Mouse (Mus musculus) limb, embryonic 12.5 days (tissue): ENCODE measurements around the gene Cabin1. TPM values are rescaled to one million over a fixed set of nuclear protein-coding genes. Genes with fewer than 3 reads are reported as not detected.
"Not testable (repeated sequence)": the region's sequence is repeated elsewhere in the genome, so short reads cannot be mapped to it uniquely, and the experiment has no call there.

Source experiments
- ATAC-seq: fragments of 200-750 bp; cut with Nextera tagmentation; 2 replicates; pipeline ENCODE4 v1.8.0; 2017; ENCODE audit warnings: low read depth, moderate TSS enrichment; ENCODE audit not compliant: insufficient number of reproducible peaks, insufficient read depth, low FRiP score, low TSS enrichment
- H3K27ac ChIP-seq: fragments of 300-500 bp; sonication (generic); 2 replicates; pipeline ENCODE4 v1.5.1; 2016; ENCODE audit warnings: mild to moderate bottlenecking, moderate library complexity
- H3K27me3 ChIP-seq: fragments of 300-500 bp; sonication (generic); 2 replicates; pipeline ENCODE4 v1.6.1; 2016; ENCODE audit warnings: mild to moderate bottlenecking, moderate library complexity
- H3K36me3 ChIP-seq: fragments of 300-500 bp; sonication (generic); 2 replicates; pipeline ENCODE4 v1.6.1; 2016; ENCODE audit warnings: mild to moderate bottlenecking, moderate library complexity
- H3K4me1 ChIP-seq: fragments of 300-500 bp; sonication (generic); replicated peaks from 2 replicates; pipeline ENCODE4 v1.6.1; 2016
- H3K4me2 ChIP-seq: fragments of 300-500 bp; sonication (generic); 2 replicates; pipeline ENCODE4 v1.6.1; 2016; ENCODE audit warnings: mild to moderate bottlenecking, moderate library complexity
- H3K4me3 ChIP-seq: fragments of 300-500 bp; sonication (generic); replicated peaks from 2 replicates; pipeline ENCODE4 v1.5.1; 2016; ENCODE audit warnings: mild to moderate bottlenecking
- H3K9ac ChIP-seq: fragments of 300-500 bp; sonication (generic); replicated peaks from 2 replicates; pipeline ENCODE4 v1.6.1; 2016; ENCODE audit warnings: mild to moderate bottlenecking, moderate library complexity
- H3K9me3 ChIP-seq: fragments of 300-500 bp; sonication (generic); 2 replicates; pipeline ENCODE4 v1.6.1; 2016; ENCODE audit warnings: mild to moderate bottlenecking, moderate library complexity
- WGBS: fragments of 180-500 bp; shearing (Covaris S2); methylation state at CpG from one replicate; pipeline ENCODE4 v1.1.7; 2016; 5-methylcytosine and 5-hydroxymethylcytosine counted together
- polyA plus RNA-seq: library from polyadenylated mRNA; unstranded; fragments of >200 nt; fragmentation: Nextera tagmentation; extraction: Ambion mirVana; gene quantifications from 2 replicates; pipeline ENCODE4 v1.2.1, GENCODE M21; 2016

Gene Cabin1
- polyA plus RNA-seq, 1 experiment from 2014 or later: 29.3 TPM

DNA sequence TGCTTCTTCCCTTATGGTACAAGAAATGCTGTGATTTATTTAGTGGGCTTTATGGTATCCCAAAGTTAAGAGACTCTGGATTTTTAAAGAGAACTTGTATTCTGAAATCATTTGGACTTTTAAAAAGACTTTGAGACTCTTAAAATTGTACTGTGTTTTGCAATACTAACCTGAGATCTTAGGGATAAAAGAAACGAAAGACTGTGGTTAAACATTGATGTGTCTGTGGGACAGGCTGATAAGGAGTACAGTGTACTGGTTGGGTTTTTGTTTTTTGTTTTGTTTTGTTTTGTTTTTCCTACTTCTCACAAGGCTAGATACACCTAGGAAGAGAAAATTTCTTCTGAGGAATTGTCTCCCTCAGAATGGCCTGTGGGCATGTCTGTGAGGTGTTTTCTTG lies 21.3 kb upstream of the Cabin1 start:
- Histone ChIP-seq H3K9ac (no peak overlapping the region), H3K9me3 (no peaks in the 10 kb centered on the region), H3K36me3 (no peaks in the 10 kb centered on the region), H3K27me3 (no peaks in the 10 kb centered on the region), H3K4me3 (no peak overlapping the region), H3K4me2 (no peak overlapping the region), H3K27ac (no peak overlapping the region), H3K4me1 (no peaks in the 10 kb centered on the region)
- ATAC-seq: no peak
- WGBS: 76% methylated on average over 1 of the region's 1 CpGs

DNA sequence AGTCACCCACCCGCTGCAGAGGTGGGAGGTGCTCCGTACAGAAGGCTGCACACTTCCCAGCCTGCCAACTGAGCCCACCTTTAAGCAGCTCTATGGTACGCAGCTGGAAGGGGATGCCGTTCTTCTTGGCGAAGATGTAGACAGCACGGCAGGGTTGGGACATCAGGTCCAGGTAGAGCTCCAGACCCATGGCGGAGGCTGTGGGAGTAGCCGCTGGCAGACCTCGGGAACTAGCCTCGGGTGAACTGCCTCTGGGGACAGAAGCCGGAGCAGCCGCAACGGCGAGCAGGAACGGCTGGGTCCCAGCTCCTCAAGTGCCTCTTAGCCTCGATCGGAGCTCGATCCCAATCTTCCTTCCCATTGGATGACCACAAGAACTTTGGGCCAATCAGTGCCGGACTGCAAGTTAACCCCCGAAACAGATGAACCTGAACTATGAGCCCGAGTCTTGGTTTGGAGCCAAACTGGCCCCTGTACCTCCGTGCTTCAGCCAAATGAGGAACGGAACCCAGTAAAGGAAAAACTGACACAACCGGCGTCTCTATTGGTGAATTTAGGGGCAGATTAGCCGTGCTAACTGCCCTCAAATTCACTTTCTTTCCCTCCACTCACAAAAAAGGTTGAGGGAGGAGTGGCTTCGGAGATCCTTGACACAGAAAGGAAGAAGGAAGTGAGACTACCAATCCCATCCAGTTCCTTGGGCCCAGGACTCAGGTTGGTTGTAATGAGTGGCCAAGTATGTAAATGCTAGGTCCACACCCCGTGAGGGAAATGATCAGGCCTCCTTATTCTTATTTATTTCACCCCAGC lies 16.8 kb upstream of the Cabin1 start, which contains the start of the genes Gm20441 and Gstt3:
Gm20441 (minus strand) TSS at position 186 of the 810 bp plus-strand sequence.
Gstt3 (minus strand) TSS at position 646 of the 810 bp plus-strand sequence.
- peak within 1 kb of the TSS; percentile 80 for H3K4me2 ChIP-seq
- no peaks in the 10 kb centered on the region for H3K9me3 ChIP-seq
- peak within 1 kb of the TSS; percentile 48 for H3K4me3 ChIP-seq
- H3K9ac ChIP-seq: peak within 1 kb of the TSS; percentile 51
- H3K27ac ChIP-seq: no peak within 1 kb of the TSS
- ATAC-seq: peak; percentile 70
- H3K27me3 ChIP-seq: peaks cover 19% of the 10 kb centered on the region; the same call in 1 of the 2 replicates
- peaks cover 11% of the 10 kb centered on the region for H3K4me1 ChIP-seq
- H3K36me3 ChIP-seq: no peaks in the 10 kb centered on the region
- 1% methylated on average over 28 of the region's 28 CpGs for WGBS

DNA sequence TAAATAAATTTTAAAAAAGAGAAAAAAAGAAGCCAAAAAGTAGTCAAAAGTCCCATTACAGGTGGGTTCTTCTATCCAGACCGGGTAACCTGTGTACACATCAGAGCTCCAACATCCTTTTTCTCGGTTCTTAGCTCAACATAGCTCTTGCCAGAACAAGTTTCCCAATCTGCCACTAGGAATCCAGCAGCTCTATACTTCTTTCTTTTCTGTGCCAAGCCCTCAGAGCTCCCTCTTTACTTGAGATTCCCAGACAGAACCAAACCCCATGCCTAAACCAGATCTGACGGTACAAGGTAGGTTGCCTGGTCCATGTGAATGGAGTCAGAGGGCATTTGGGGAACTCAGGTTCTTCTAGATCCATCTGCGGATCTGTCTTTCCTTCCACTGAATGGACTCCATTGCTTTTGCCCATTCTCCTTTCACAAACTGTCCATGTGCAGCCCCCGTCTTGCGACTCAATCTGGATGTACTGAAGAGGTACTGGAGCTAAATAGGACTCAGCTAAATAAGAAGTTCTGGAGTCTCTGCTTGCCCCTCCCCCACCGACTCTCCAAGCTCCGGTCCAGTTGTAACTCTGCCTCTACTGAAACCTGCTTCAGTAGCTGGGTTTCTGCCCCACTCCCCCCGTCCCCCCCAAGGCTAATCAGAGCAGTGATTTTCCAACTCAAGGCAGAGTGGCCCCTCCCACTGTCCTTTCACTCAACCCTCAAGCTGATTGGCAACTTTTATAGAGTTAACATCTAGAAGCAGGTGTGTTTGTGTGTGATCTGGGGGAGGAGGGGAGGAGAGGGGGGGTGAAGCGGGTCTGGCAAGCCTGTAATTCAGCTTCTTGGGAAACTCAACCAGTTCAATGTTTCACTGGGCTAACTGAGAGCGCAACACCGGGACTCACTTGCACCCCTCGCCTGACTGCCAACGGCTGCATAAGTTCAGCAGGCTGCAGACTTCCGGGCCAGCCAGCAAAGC lies 15.3 kb upstream of the Cabin1 start:
- peak overlapping the region; percentile 80 for H3K4me2 ChIP-seq
- peaks cover 11% of the 10 kb centered on the region for H3K4me1 ChIP-seq
- H3K9me3 ChIP-seq: no peaks in the 10 kb centered on the region
- no peaks in the 10 kb centered on the region for H3K36me3 ChIP-seq
- ATAC-seq: no peak; the same call in 1 of the 2 replicates
- WGBS: 32% methylated on average over 15 of the region's 15 CpGs
- H3K4me3 ChIP-seq: peak overlapping the region; percentile 48
- no peak overlapping the region for H3K9ac ChIP-seq
- no peak overlapping the region for H3K27ac ChIP-seq
- peaks cover 19% of the 10 kb centered on the region; the same call in 1 of the 2 replicates for H3K27me3 ChIP-seq

DNA sequence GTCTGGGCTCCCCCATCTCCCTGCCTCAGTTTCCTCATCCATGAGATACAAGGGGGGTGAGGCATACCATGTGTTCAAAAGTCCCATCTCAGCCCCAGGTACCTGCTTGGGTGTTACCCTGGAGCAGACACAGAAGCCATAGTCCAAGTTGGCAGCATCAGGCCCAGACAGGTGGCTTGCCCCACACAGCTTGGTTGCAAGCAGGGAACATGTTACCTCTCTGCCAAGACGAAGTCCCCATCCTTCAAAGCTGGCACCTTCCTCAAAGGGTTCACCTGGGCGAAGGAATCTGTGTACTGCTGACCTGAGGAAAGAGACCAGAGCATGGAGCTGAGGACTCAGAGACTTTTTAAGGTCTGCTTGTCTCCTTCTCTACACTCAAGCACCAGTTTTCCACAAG lies 13.7 kb upstream of the Cabin1 start:
- Histone ChIP-seq H3K27ac (no peak overlapping the region), H3K4me3 (no peak overlapping the region), H3K36me3 (no peaks in the 10 kb centered on the region), H3K9me3 (no peaks in the 10 kb centered on the region), H3K4me1 (peaks cover 11% of the 10 kb centered on the region), H3K27me3 (peaks cover 19% of the 10 kb centered on the region; the same call in 1 of the 2 replicates), H3K9ac (no peak overlapping the region), H3K4me2 (no peak overlapping the region)
- ATAC-seq: no peak
- 73% methylated on average over 2 of the region's 2 CpGs for WGBS

DNA sequence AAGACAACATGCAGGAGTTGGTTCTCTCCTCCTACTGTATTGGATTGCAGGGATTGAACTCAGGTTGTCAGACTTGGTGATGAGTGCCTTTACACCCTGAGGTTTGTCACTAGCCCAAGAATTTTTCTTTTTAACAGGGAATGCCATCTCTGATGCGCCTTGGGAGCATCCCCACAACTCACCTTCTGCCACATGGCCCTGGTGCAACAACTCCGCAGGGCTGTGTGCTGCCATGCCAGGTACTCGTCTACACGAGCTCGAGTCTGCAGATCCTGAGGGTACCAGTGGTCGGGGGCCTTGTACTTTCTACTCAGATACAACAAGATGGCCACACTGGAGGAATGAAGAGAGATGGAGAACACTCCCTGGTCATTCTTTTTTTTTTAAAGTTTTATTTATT lies 12.4 kb upstream of the Cabin1 start:
- WGBS: 81% methylated on average over 6 of the region's 6 CpGs

DNA sequence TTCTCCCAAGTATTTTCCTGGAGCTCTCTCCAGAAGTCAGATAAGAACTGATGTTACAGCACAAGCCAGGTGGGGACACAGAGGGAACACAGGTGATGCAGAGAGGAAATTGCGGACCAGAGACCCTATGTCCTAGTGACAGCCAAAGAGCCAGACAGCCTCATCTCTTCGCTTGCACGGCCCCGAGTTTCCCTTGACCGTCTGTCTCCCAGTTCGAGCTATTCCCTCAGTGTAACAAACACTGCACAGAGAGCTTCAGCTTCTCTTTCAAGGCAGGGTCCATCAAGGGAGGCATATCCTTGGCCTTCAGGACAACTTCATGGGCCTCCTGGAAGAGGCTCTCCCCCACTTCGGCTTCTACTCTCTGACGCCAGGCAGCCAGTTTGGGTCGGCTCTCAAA lies 10.4 kb upstream of the Cabin1 start:
- Histone ChIP-seq H3K4me1 (peaks cover 11% of the 10 kb centered on the region), H3K27ac (no peak overlapping the region), H3K4me3 (no peak overlapping the region), H3K9ac (no peak overlapping the region), H3K4me2 (no peak overlapping the region), H3K9me3 (no peaks in the 10 kb centered on the region), H3K27me3 (peaks cover 13% of the 10 kb centered on the region; the same call in 1 of the 2 replicates), H3K36me3 (no peaks in the 10 kb centered on the region; the same call in 1 of the 2 replicates)
- 88% methylated on average over 9 of the region's 9 CpGs for WGBS
- no peak for ATAC-seq

More for the DNA sequence above, 12.4 kb upstream of the Cabin1 start:
- ATAC-seq: no peak
- H3K4me3 ChIP-seq: no peak overlapping the region
- H3K4me1 ChIP-seq: peaks cover 18% of the 10 kb centered on the region
- H3K9ac ChIP-seq: no peak overlapping the region
- H3K4me2 ChIP-seq: no peak overlapping the region
- no peaks in the 10 kb centered on the region; the same call in 1 of the 2 replicates for H3K36me3 ChIP-seq
- peaks cover 19% of the 10 kb centered on the region; the same call in 1 of the 2 replicates for H3K27me3 ChIP-seq
- H3K27ac ChIP-seq: no peak overlapping the region
- no peaks in the 10 kb centered on the region for H3K9me3 ChIP-seq

DNA sequence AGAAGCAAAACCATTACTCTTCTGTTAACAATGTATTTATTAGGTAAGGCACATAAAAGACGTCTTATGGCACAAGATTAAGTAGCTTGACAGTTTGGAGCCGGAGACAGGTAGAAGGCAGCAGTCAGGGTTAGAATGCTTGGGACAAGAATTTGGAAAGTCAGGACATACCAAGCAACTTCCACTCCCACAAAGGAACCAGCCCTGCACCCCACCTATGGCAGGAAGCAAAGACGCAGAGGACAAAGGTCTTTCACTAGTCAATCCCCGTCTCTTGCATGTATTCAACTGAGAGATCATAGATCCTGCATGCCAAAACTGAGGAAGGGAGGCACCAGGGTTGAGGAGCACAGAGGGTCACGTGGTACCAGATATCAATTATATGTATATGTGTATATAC lies 10.0 kb upstream of the Cabin1 start:
- Histone ChIP-seq H3K27ac (no peak overlapping the region), H3K4me1 (peaks cover 7% of the 10 kb centered on the region; the same call in 1 of the 2 replicates), H3K27me3 (peaks cover 12% of the 10 kb centered on the region; the same call in 1 of the 2 replicates), H3K9ac (no peak overlapping the region), H3K36me3 (no peaks in the 10 kb centered on the region; the same call in 1 of the 2 replicates), H3K4me2 (no peak overlapping the region), H3K9me3 (no peaks in the 10 kb centered on the region), H3K4me3 (no peak overlapping the region)
- WGBS: 88% methylated on average over 5 of the region's 5 CpGs
- ATAC-seq: no peak

DNA sequence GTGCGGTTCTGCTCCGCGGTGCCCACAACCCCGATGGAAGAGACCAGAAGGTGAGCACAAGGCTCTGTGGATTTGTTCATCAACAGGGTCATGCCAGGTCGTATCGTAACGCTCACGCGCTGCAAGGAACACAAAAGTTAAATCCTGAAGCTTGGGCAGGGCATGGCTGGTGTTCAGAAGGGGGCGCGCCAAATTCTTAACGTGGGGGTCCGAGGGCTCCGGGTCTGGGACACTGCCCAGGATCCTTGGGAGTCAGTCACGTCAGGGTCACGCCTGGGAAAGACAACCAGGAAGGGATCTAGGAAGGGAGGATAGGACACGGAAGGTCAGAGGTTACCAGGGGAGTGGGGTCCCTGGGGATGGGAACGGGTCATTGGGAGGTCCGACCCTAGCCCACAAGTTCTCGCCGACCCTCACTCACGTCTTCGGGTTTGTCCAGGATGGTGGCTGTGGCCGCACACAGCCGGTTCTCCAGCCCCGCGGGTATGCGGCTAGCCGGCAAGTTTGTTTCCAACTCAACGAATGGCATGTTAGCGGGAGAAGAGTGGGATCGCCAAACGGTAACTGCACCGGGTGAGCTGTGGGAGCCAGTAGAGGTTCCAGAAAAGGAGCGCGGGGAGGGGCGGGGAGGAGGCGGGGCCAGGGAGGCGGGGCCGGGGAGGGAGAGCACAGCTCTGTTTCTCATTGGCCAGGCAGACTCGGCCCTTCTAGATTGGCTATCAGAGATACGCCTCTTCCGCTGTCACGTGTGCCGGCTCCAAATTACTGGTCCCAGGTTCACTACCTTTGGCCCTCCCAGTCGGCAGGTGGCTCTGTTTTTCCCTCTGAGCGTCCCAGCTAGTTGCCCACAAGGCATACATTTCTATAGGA lies 8.9 kb upstream of the Cabin1 start, which contains the start of gene Ddt:
Ddt (minus strand) TSS at position 620 of the 870 bp plus-strand sequence.
- Histone ChIP-seq H3K4me3 (peak within 1 kb of the TSS; percentile 61), H3K27me3 (peaks cover 12% of the 10 kb centered on the region; the same call in 1 of the 2 replicates), H3K9me3 (no peaks in the 10 kb centered on the region), H3K27ac (0 out of 2 replicates have a peak within 1 kb of the TSS, but pooled peaks have one; percentile 14), H3K4me2 (peak within 1 kb of the TSS; percentile 85), H3K36me3 (no peaks in the 10 kb centered on the region; the same call in 1 of the 2 replicates), H3K9ac (peak within 1 kb of the TSS; percentile 70), H3K4me1 (peaks cover 7% of the 10 kb centered on the region; the same call in 1 of the 2 replicates)
- WGBS: under 1% methylated on average over 47 of the region's 47 CpGs
- ATAC-seq: peak; percentile 92

DNA sequence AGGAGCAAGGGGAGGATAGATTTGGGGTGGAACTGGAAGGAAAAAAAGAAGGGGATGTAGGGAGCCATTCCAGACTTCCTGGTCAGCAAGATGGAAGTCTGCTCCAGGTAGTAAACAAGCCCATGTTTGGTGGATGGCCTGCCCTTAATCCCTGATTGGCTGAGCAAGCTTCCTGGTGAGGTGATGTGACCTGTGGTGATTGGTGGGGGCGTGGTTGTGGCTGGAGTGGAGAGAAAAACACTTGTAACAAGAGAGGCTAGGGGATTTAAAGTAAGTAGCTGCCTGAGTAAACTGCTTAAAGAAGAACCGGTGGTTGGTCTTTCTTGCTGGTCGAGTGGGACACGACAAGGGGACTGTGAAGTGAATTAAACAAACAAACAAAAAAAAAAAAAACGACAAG lies 3.6 kb upstream of the Cabin1 start:
- H3K4me3 ChIP-seq, H3K27ac ChIP-seq, H3K36me3 ChIP-seq, H3K9me3 ChIP-seq, H3K9ac ChIP-seq, ATAC-seq, H3K27me3 ChIP-seq, H3K4me2 ChIP-seq: not testable (repeated sequence)
- peaks cover 17% of the 10 kb centered on the region for H3K4me1 ChIP-seq
- 40% methylated on average over 5 of the region's 5 CpGs for WGBS

DNA sequence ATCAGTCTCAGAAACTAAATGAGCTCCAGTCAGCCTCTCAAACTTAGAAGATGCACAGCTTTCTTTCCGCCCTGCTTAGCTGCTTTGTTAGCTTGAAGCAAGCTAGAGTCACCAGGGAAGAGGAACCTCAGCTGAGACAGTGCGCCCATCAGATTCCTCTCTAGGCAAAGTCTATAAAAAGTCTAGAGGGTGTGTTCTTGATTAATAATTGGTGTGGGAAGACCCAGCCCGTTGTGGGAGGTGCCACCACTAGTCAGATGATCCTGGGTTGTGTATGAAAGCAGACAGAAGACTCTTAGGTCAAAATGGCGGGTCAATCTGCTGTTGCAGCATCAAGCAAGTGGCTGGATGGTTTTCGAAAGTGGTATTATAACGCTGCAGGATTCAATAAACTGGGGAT lies 2.7 kb upstream of the Cabin1 start:
- H3K36me3 ChIP-seq: no peaks in the 10 kb centered on the region; the same call in 1 of the 2 replicates
- H3K9me3 ChIP-seq: no peaks in the 10 kb centered on the region
- H3K4me2 ChIP-seq: no peak overlapping the region
- H3K4me1 ChIP-seq: peaks cover 13% of the 10 kb centered on the region
- 86% methylated on average over 6 of the region's 6 CpGs for WGBS
- no peaks in the 10 kb centered on the region for H3K27me3 ChIP-seq
- H3K9ac ChIP-seq: no peak overlapping the region
- ATAC-seq: no peak
- H3K4me3 ChIP-seq: no peak overlapping the region
- H3K27ac ChIP-seq: no peak overlapping the region
